Mouse (Mus musculus) MN1 (cell line): ENCODE results near the gene P2ry13.

Experiments used
- DNase-seq: peaks from one replicate; pipeline ENCODE4 v3.0.0-alpha.2; 2016; ENCODE audit warnings: low spot score

The P2ry13 gene

DNA sequence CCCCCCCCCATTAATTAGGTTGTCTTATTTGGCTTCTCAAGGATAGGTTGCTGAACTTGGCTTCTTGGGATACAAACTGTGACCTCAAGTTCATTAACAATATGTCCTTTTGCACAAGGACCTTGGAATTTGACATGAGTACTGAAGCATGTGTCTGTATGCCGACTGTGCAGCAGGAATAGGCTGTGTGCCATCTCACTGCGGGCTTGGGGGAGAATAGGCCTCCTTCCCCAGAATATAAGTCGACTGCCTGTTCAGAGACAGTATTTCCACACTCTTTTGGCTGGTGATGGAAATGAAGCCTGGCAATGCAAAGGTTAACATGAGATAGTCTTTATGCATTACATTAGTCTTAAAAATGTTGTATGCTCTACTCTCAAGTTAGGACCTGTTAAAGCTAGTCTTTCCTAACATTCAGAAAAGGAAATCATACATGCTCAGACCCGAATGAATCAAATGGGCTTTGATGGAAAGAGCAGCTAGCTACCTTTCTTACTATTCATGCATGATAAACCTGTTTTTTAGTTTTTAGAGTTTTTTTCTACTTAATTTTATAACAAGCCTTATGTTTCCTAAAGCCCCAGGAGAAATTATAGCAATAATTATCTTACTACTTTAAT is 13.2 kb downstream of the P2ry13 start:
- no peak for DNase-seq

DNA sequence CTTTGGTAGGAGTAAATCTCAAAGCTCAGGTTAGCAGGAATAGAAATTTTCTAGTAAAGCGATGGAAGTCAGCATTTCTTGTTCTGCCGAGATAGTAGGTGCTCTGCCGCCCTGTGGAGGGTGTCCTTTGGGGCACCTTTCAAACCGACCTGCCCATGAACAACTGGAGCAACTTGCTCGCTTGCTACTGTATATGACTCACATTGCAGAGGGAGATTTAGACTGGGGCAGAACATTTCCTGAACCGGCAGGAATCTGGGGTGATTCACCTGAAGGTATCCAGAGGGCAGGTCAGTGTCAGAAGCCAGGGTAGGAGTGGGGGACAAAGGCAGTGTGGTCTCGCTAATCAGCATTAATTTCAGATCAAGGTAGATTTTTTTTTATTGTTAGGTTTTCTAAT is 15.7 kb downstream of the P2ry13 start, which contains the start of gene Gpr87:
Gpr87 (minus strand) TSS at position 167 of the 400 bp plus-strand sequence.
- no peak for DNase-seq

DNA sequence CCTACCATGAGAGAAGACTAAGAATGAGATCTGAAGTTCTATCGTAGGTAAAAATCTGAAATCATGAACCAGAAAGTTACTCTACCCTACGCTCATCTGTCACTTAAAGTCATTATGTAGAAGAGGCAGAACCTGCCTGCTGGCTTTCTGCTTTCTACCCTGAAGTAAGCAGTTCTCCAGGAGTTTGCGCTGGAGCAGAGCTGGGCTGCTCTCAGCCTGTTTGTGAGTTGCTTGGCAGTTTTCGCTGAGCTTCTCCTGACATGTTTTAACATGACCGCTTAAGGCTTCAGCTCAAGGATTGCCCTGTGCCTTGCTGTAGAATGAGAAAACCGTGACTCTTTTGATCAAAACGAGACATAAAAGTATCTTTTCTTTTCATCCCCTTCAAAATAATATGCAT is 16.6 kb downstream of the P2ry13 start:
- no peak for DNase-seq

GRCm38 (mm10) chr3:59191674-59192073 is 19.0 kb downstream of the P2ry13 start:
- DNase-seq = no peak

DNA sequence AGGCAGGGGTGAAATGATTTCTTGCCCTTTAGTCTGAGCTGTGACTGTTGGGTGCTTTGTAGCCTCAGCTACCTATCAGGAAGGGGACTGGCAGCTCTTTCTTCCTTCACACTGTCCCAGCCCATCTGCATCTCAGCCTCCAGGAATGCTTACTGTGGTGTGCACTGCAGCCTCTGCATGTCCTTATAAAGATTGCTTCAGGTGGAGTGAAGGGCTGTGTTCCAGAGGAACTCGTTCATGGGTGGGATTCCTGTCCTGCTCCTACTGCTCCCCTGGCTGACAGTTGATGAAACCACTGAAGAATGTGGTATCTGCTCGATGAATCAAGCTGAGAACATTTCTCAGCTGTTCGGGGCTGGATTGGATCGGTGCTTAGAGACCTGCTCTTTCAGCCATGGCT is 23.3 kb downstream of the P2ry13 start:
- DNase-seq = no peak

DNA sequence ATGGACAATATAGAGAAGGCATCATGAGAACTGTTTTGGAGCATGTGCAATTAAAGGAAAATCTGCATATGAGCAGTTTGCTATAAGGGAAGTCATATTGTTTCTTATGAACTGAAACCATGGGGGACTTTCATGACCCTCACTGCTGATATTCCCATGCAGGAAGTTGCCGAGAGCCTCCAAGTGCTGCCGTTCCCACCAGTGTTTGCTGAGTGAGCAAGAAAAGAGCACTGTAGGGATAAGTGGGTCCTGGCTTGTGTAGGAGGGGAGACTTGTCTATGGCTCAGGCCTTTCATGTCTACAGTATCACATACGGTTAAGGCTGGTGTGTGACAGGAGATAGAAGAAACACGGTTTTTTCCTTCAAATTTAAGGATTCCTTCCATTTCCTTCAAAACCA is 25.0 kb downstream of the P2ry13 start:
- DNase-seq = no peak

DNA sequence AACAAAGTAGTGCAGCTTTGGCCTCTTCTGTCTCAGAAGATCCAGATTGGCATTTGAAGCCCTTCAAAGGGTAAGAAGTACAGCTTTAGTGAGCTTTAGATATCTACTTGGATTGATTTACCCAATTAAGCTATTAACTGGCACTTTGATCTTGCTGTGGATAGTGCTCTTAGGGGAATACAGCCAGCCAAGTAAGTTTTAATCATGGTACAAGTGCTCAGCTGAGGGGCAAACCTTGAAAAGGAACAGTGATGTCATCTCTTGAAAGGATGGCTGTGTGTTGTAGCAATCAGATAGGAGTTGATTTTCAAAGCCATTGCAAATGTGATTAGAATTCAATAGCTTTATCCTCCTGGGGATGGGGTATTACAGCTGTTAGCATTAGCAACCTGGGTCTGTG is 28.6 kb downstream of the P2ry13 start:
- DNase-seq = no peak

DNA sequence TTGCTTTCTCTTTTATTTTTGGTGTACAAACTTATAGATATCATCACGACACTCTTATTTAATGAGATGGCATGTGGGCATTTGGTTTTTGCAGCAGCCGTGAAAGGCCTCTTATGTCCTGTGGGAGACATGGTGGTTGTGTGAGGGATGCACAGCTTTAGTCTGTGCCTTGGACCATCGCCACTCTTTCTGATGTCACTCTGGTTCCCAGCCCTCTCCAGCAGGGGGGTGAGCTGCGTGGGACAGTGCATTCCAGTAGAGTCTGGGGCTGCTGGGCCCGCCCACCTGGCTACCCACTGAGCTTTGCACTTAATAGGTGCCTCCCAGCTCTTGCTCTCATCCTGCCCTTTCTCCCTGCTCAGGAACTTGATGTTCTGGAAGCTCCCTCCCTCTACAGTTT is 29.5 kb downstream of the P2ry13 start:
- no peak for DNase-seq

GRCm38 (mm10) chr3:59176871-59177270 is 33.8 kb downstream of the P2ry13 start:
- no peak for DNase-seq

- no peak for DNase-seq
Observed at GRCm38 (mm10) chr3:59175234-59175633, 35.4 kb downstream of the P2ry13 start.

DNA sequence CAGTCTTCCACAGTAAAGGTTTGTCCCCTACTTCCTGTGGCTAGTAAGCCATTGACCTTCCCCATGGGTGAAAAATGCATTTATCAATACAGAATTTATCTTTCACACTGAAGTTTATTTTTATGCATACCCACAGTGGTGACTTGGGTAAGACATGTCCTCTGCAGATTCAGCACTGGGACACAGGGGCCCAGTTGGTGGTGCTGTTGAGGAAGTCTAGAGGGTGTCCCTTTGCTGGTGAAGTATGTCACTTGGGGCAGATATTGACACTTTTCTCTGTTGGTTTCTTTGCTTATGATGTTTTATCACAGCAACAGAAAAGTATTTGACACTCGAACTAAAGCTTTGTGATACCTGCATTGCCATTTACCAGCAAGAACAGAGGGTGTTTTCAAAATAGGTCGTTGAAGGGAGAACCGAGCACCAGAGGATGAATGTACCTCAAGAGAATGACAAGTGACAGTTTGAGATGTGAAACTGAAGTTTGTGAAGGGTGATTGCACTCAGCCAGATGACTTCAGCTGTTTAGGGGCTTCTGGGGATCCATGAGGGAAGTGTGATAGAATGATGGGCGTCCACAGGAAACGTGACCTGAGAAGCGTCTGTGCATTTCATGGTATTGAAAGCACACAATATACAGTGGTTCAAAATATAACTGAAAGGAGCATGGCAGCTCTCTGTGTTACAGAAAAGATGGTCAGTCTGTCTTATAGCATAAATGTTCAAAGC is 36.1 kb downstream of the P2ry13 start:
- no peak for DNase-seq

GRCm38 (mm10) chr3:59169921-59170627 is 40.6 kb downstream of the P2ry13 start:
- DNase-seq = no peak

DNA sequence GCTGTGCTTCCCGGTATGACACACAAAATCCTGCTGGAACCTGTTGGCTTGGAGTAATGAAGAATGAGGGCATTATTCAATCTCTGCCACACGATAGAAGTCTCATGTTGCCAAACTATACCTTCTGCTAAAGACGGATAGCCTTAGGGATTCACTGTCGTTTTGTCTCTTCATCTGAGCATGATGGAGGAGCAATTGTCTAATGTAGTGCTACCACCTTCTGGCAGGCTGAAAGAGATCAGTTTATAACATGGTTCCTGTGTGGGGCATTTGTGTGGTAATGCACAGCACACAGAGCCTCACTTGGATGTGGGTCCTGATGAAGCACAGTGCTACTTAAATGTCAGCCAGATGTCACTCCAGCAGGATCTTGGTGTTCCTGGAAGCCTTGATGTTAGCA is 41.5 kb downstream of the P2ry13 start:
- DNase-seq = no peak

DNA sequence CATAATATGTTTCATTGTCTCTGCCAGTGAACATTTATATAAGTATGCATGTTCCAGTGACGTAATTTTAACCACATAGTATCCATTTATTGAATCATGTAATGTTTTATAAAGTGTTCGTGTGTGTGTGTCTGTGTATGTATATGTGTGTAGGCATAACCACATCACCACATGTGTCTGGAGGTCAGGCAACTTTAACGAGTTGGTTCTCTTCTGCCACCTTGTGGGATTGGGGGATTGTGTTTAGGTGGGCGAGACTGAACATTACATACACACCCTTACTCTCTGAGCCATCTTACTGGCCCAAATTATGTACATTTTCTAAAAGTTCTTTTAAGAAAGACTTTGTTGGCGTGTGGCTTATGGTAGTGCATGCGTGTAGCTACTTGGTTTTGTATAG is 42.2 kb downstream of the P2ry13 start:
- no peak for DNase-seq

GRCm38 (mm10) chr3:59167417-59168054 is 43.1 kb downstream of the P2ry13 start:
- no peak for DNase-seq

DNA sequence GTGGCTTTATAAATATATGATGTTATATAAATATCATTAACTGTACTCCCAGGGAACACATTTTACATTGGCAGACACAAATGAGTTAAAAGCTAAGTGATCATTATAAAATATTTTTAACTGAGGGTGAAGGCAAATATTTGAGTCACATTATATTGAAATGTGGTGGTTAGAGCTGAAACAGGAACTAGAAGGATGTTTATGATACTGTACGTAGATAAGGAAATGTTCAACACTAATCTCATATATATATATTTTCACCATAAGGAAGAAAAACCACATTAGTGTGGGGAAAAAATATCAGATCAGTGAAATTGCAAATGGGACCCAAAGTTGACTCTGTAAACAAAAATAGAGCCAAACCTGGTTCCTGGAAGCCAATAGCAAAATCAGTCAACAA is 50.2 kb downstream of the P2ry13 start:
- no peak for DNase-seq
